Mouse (Mus musculus): ENCODE results near the gene Gm20388.

Gm20388 gene

GRCm38 (mm10) chr8:120089511-120089910, 178.9 kb downstream of the Gm20388 start:
- no peak for DNase-seq (ENCODE audit: low spot score)

- no peak for DNase-seq (ENCODE audit: low spot score)
Measured at GRCm38 (mm10) chr8:120091032-120091431, 180.4 kb downstream of the Gm20388 start.

- no peak for DNase-seq (ENCODE audit: low spot score)
Measured at GRCm38 (mm10) chr8:120093103-120093502, 182.5 kb downstream of the Gm20388 start.

- no peak for DNase-seq (ENCODE audit: low spot score)
Measured at GRCm38 (mm10) chr8:120094801-120095200, 184.2 kb downstream of the Gm20388 start.

- no peak for DNase-seq (ENCODE audit: low spot score)
Measured at GRCm38 (mm10) chr8:120096486-120096885, 185.8 kb downstream of the Gm20388 start.

GRCm38 (mm10) chr8:120100388-120101067, 189.9 kb downstream of the Gm20388 start:
- DNase-seq (ENCODE audit: low spot score): peak; percentile 52

GRCm38 (mm10) chr8:120101068-120101972, 190.7 kb downstream of the Gm20388 start, which contains the start of gene Zdhhc7:
Gene Zdhhc7 (minus strand): TSS chr8:120101482.
- DNase-seq (ENCODE audit: low spot score): peak; percentile 87

- no peak for DNase-seq (ENCODE audit: low spot score)
Measured at GRCm38 (mm10) chr8:120103916-120104315, 193.3 kb downstream of the Gm20388 start.

GRCm38 (mm10) chr8:120104721-120105272, 194.2 kb downstream of the Gm20388 start:
- peak; percentile 67 for DNase-seq (ENCODE audit: low spot score)

GRCm38 (mm10) chr8:120109149-120109548, 198.5 kb downstream of the Gm20388 start:
- no peak for DNase-seq (ENCODE audit: low spot score)

GRCm38 (mm10) chr8:120110966-120111365, 200.3 kb downstream of the Gm20388 start:
- DNase-seq (ENCODE audit: low spot score): no peak

GRCm38 (mm10) chr8:120111382-120111781, 200.7 kb downstream of the Gm20388 start:
- no peak for DNase-seq (ENCODE audit: low spot score)

GRCm38 (mm10) chr8:120112535-120112934, 201.9 kb downstream of the Gm20388 start:
- DNase-seq (ENCODE audit: low spot score): no peak

- no peak for DNase-seq (ENCODE audit: low spot score)
Measured at GRCm38 (mm10) chr8:120113306-120113705, 202.7 kb downstream of the Gm20388 start.

- peak; percentile 100 for DNase-seq (ENCODE audit: low spot score)
Measured at GRCm38 (mm10) chr8:120113758-120114255, 203.2 kb downstream of the Gm20388 start, which contains the start of gene 6430548M08Rik. Gene 6430548M08Rik (plus strand): TSS chr8:120114152.

- peak; percentile 68 for DNase-seq (ENCODE audit: low spot score)
Measured at GRCm38 (mm10) chr8:120114315-120114841, 203.7 kb downstream of the Gm20388 start.

- DNase-seq (ENCODE audit: low spot score): no peak
Measured at GRCm38 (mm10) chr8:120116600-120116999, 206.0 kb downstream of the Gm20388 start.

GRCm38 (mm10) chr8:120118162-120118561, 207.5 kb downstream of the Gm20388 start:
- no peak for DNase-seq (ENCODE audit: low spot score)

GRCm38 (mm10) chr8:120118847-120119246, 208.2 kb downstream of the Gm20388 start:
- DNase-seq (ENCODE audit: low spot score): no peak

- no peak for DNase-seq (ENCODE audit: low spot score)
Measured at GRCm38 (mm10) chr8:120119429-120119828, 208.8 kb downstream of the Gm20388 start.

GRCm38 (mm10) chr8:120119931-120120330, 209.3 kb downstream of the Gm20388 start:
- DNase-seq (ENCODE audit: low spot score): no peak

GRCm38 (mm10) chr8:120120951-120121350, 210.3 kb downstream of the Gm20388 start:
- peak; percentile 49 for DNase-seq (ENCODE audit: low spot score)

All from MN1 (cell line).